Mouse (Mus musculus) limb, embryonic 14.5 days (tissue): Measurements from ENCODE around the gene Ube2d1. TPM values are rescaled to one million over a fixed set of nuclear protein-coding genes. Genes with fewer than 3 reads are reported as not detected.

Source experiments
- ATAC-seq: fragments of 200-750 bp; cut with Nextera tagmentation; 2 replicates; pipeline ENCODE4 v1.8.0; 2017; ENCODE audit warnings: low read depth, moderate number of reproducible peaks, moderate TSS enrichment; ENCODE audit not compliant: low FRiP score
- DNase-seq: peaks from one replicate; pipeline ENCODE4 v3.0.0-alpha.2; 2015; ENCODE audit warnings: low spot score
- H3K27ac ChIP-seq: fragments of 300-500 bp; sonication (generic); replicated peaks from 2 replicates; pipeline ENCODE4 v1.5.1; 2014; ENCODE audit warnings: low read depth, mild to moderate bottlenecking, low read length, moderate library complexity, mixed read lengths
- H3K27me3 ChIP-seq: fragments of 300-500 bp; sonication (generic); 2 replicates; pipeline ENCODE4 v1.6.1; 2014; ENCODE audit warnings: low read length, mixed read lengths; ENCODE audit not compliant: control insufficient read depth, insufficient read depth
- H3K36me3 ChIP-seq: fragments of 300-500 bp; sonication (generic); 2 replicates; pipeline ENCODE4 v1.6.1; 2014; ENCODE audit warnings: mild to moderate bottlenecking, low read length, moderate library complexity, mixed read lengths; ENCODE audit not compliant: control insufficient read depth, insufficient read depth
- H3K4me1 ChIP-seq: fragments of 300-500 bp; sonication (generic); 2 replicates; pipeline ENCODE4 v1.6.1; 2014; ENCODE audit warnings: antibody characterized with exemption, low read length, mixed read lengths; ENCODE audit not compliant: control insufficient read depth, insufficient read depth
- H3K4me2 ChIP-seq: fragments of 300-500 bp; sonication (generic); replicated peaks from 2 replicates; pipeline ENCODE4 v1.6.1; 2014; ENCODE audit warnings: low read depth, mild to moderate bottlenecking, low read length, moderate library complexity; ENCODE audit not compliant: severe bottlenecking
- H3K4me3 ChIP-seq: fragments of 300-500 bp; sonication (generic); replicated peaks from 2 replicates; pipeline ENCODE4 v1.5.1; 2014; ENCODE audit warnings: low read length
- H3K9ac ChIP-seq: fragments of 300-500 bp; sonication (generic); 2 replicates; pipeline ENCODE4 v1.6.1; 2014; ENCODE audit warnings: mild to moderate bottlenecking, low read depth, low read length, moderate library complexity; ENCODE audit not compliant: severe bottlenecking
- H3K9me3 ChIP-seq: fragments of 300-500 bp; sonication (generic); 2 replicates; pipeline ENCODE4 v1.6.1; 2016; ENCODE audit warnings: low read length; ENCODE audit not compliant: control insufficient read depth
- POLR2A ChIP-seq: fragments of 200-500 bp; IDR thresholded peaks from 2 replicates; pipeline ENCODE4 v1.8.0; 2012; ENCODE audit warnings: inconsistent platforms, mild to moderate bottlenecking, moderate library complexity, borderline replicate concordance; ENCODE audit not compliant: insufficient read depth, insufficient read length; ENCODE audit errors: extremely low read depth
- WGBS: fragments of 180-500 bp; shearing (Covaris S2); extraction: QIAGEN DNeasy Blood & Tissue Kit; methylation state at CpG from one replicate; pipeline ENCODE4 v1.1.7; 2014; 5-methylcytosine and 5-hydroxymethylcytosine counted together
- polyA plus RNA-seq, 2 experiments: library from polyadenylated mRNA; depleted of rRNA in 1 of 2; stranded (reverse) in 1 of 2; unstranded in 1 of 2; fragments of >200 nt; fragmentation: Nextera tagmentation in 1 of 2; extraction: Ambion mirVana in 1 of 2; gene quantifications; 2 replicates each; pipeline versions ENCODE4 v1.2.1 to v1.2.3; 2012 to 2014

Gene Ube2d1
- polyA plus RNA-seq, 2 experiments = 76.3 to 89.5 TPM

DNA sequence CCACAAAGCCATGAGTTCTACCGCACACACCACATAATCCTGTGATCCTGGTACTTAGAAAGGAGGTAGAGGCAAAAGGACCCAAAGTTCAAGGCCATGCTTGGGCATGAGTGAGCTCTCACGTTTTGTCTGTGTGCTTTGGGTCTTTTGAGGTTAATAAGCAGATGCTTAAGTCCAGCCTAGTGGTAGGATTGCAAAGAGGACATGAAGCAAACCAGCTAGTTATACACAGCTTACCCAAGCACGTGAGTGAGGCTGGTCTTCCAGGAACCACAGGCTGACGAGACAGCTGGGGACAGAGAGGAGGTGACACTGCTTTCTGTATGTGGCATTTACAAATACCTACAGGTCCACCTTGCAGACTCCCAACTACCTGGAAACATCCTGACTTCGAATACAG, 32.6 kb downstream of the Ube2d1 start:
- ATAC-seq (no peak), DNase-seq (no peak)
- Histone ChIP-seq H3K9ac (no peak overlapping the region), H3K27ac (no peak overlapping the region), H3K9me3 (no peaks in the 10 kb centered on the region), H3K4me1 (no peaks in the 10 kb centered on the region), H3K36me3 (peaks cover 22% of the 10 kb centered on the region), H3K27me3 (no peaks in the 10 kb centered on the region), H3K4me2 (no peak overlapping the region), H3K4me3 (no peak overlapping the region)
- WGBS = 73% methylated on average over 5 of the region's 5 CpGs
- no peak for TF ChIP-seq POLR2A

DNA sequence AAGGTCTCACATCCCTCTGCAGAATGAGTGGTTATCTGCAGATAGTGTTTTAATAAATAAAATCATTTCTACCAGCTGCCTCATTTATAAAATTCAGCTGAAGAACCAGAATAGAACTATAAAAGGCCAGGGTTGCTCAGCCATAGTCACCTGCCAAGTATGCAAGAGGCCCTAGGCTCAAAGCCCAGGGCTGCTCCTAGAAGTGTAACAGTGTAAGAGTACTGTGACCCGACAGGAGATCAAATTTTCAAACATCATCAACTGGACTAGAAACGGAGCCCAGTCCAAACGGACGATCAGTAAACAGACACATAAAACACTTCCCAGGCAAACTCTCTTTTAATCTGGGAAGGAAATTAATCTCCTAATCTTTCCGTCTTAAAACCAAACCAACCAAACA, 33.2 kb downstream of the Ube2d1 start:
- no peak for DNase-seq
- no peak overlapping the region for H3K9ac ChIP-seq
- no peak for ATAC-seq

DNA sequence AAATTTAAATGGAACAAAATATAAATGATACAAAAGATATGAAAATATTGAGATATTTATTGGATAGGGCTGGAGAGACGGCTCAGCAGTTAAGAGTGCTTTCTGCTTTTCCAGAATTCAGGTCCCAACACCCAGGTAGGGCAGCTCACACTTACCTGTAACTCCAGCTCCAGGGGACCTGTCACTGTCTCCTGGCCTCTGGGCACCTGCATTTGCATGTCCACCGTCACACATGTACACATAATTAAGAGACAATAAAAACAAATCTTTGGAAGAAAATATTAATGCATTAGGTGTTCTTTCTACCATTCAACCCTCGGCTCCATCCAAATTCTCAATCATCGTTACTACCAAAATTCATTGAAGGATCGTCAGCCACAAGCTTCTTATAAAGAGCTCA, 33.8 kb downstream of the Ube2d1 start:
- Histone ChIP-seq H3K4me1 (no peaks in the 10 kb centered on the region), H3K27me3 (no peaks in the 10 kb centered on the region), H3K27ac (no peak overlapping the region), H3K36me3 (peaks cover 14% of the 10 kb centered on the region), H3K4me3 (no peak overlapping the region), H3K9ac (no peak overlapping the region), H3K9me3 (no peaks in the 10 kb centered on the region), H3K4me2 (no peak overlapping the region)
- TF ChIP-seq POLR2A = no peak
- ATAC-seq (no peak), DNase-seq (no peak)
- WGBS = 81% methylated on average over 5 of the region's 5 CpGs

More for the DNA sequence above, 33.2 kb downstream of the Ube2d1 start:
- TF ChIP-seq POLR2A = no peak
- H3K36me3 ChIP-seq = peaks cover 19% of the 10 kb centered on the region
- H3K27ac ChIP-seq = no peak overlapping the region
- H3K4me1 ChIP-seq = no peaks in the 10 kb centered on the region
- H3K4me3 ChIP-seq = no peak overlapping the region
- H3K27me3 ChIP-seq = no peaks in the 10 kb centered on the region
- WGBS = 76% methylated on average over 5 of the region's 5 CpGs
- no peaks in the 10 kb centered on the region for H3K9me3 ChIP-seq
- no peak overlapping the region for H3K4me2 ChIP-seq

DNA sequence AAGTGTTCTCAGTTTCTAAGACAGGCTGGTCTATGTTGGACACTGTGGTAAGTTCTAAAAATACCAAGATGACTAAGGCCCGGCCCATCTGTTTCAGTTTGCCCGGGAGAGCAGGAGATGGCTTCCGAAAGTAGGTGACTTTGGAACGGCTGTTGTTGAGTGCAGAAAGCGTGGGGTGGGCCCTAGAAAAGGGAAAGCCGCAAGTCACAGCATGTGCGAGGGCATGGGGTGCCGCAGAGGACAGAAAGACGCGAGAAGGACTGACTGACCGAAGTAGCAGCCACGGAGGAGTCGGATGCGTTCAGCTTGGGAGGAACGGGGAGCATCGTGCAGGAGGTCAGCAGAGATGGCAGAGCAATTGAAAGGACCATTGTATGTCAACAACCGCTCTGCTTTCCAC, 34.6 kb downstream of the Ube2d1 start:
- H3K4me2 ChIP-seq = no peak overlapping the region
- no peaks in the 10 kb centered on the region for H3K9me3 ChIP-seq
- H3K4me3 ChIP-seq = no peak overlapping the region
- TF ChIP-seq POLR2A = no peak
- 85% methylated on average over 17 of the region's 17 CpGs for WGBS
- DNase-seq = no peak
- no peaks in the 10 kb centered on the region for H3K4me1 ChIP-seq
- H3K36me3 ChIP-seq = peaks cover 8% of the 10 kb centered on the region
- H3K9ac ChIP-seq = no peak overlapping the region
- no peaks in the 10 kb centered on the region for H3K27me3 ChIP-seq
- ATAC-seq = no peak
- no peak overlapping the region for H3K27ac ChIP-seq

DNA sequence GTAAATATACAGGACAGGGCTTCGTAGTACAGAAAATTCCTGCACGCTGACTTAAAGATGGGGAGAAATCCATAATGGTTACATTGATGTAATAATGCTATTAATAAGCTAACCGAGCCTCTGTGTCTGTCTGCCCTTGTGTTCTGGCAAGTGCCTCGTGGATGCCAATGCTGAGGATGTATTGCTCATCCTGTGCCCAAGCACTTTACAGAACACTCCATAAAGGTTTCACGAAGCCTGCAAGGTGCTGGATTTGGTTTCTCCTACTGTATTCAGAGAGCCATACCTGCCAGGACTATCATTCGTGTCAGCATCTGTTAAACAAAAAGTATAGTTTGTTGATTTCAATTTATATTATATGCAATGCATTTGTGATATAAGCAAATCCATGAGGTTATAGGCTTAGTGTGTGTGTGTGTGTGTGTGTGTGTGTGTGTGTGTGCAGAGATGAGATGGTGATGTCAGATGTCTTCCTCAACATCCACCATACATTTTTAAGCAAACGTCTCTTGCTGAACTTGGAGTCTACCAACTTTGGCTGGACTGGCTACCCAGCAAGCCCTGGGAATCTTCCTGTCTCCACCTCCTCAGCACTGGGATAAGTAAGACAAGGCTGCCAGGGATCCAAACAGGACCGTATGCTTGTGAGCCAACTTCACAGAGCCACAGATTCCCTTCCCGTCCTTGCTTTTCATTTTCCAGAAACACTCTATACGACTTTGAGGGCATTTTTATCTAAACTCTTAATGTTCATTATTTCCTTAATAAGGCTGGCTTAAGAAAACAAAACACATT, 35.8 kb downstream of the Ube2d1 start:
- no peaks in the 10 kb centered on the region for H3K9me3 ChIP-seq
- TF ChIP-seq POLR2A = no peak
- H3K9ac ChIP-seq = no peak overlapping the region
- peaks cover under 1% of the 10 kb centered on the region for H3K36me3 ChIP-seq
- no peak overlapping the region for H3K4me3 ChIP-seq
- no peaks in the 10 kb centered on the region for H3K4me1 ChIP-seq
- no peaks in the 10 kb centered on the region for H3K27me3 ChIP-seq
- H3K4me2 ChIP-seq = no peak overlapping the region
- WGBS = 79% methylated on average over 10 of the region's 10 CpGs
- ATAC-seq = no peak
- DNase-seq = no peak
- H3K27ac ChIP-seq = no peak overlapping the region

DNA sequence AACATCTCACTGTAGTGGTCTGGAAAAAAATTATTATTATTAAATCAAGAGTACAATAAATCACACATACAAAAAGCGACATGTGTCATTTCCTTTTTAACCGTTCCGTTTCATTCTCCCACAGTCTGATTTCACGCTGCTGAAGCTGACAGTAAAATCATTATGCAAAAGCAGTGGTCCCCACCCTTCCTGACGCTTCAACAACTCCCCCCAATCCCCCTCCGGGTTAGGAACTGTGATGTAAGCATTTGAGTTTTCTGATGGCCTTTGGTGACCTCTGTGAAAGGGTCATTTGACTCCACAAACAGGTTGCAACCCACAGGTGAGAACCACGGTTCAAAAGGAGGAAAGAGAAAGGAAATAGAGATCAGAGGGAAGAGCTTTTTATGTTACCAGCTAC, 38.1 kb downstream of the Ube2d1 start:
- Histone ChIP-seq H3K4me3 (no peak overlapping the region), H3K27ac (no peak overlapping the region), H3K4me2 (no peak overlapping the region), H3K27me3 (no peaks in the 10 kb centered on the region), H3K9me3 (no peaks in the 10 kb centered on the region), H3K36me3 (no peaks in the 10 kb centered on the region), H3K9ac (no peak overlapping the region), H3K4me1 (no peaks in the 10 kb centered on the region)
- WGBS = 36% methylated on average over 7 of the region's 7 CpGs
- no peak for DNase-seq
- TF ChIP-seq POLR2A = no peak
- ATAC-seq = no peak
